Mouse (Mus musculus) stomach, embryonic 16.5 days (tissue): ENCODE data around the gene Soga1. TPM values are rescaled to one million over a fixed set of nuclear protein-coding genes. Genes with fewer than 3 reads are reported as not detected.

Experiments
- ATAC-seq: fragments of 200-750 bp; cut with Nextera tagmentation; 2 replicates; pipeline ENCODE4 v1.8.0; 2017; ENCODE audit warnings: moderate number of reproducible peaks, moderate TSS enrichment; ENCODE audit not compliant: insufficient read depth, low FRiP score
- H3K27ac ChIP-seq: fragments of 300-500 bp; sonication (generic); 2 replicates; pipeline ENCODE4 v1.5.1; 2014; ENCODE audit warnings: low read length
- H3K27me3 ChIP-seq: fragments of 300-500 bp; sonication (generic); 2 replicates; pipeline ENCODE4 v1.6.1; 2014; ENCODE audit warnings: low read length, control low read depth, mixed read lengths; ENCODE audit not compliant: control insufficient read depth, insufficient read depth
- H3K36me3 ChIP-seq: fragments of 300-500 bp; sonication (generic); 2 replicates; pipeline ENCODE4 v1.6.1; 2014; ENCODE audit warnings: low read length; ENCODE audit not compliant: control insufficient read depth, insufficient read depth
- H3K4me1 ChIP-seq: fragments of 300-500 bp; sonication (generic); 2 replicates; pipeline ENCODE4 v1.6.1; 2014; ENCODE audit warnings: low read length, control low read depth, mixed read lengths; ENCODE audit not compliant: control insufficient read depth, insufficient read depth
- H3K4me2 ChIP-seq: fragments of 300-500 bp; sonication (generic); 2 replicates; pipeline ENCODE4 v1.6.1; 2014; ENCODE audit warnings: low read depth, low read length, mixed read lengths
- H3K4me3 ChIP-seq: fragments of 300-500 bp; sonication (generic); replicated peaks from 2 replicates; pipeline ENCODE4 v1.5.1; 2014; ENCODE audit warnings: mild to moderate bottlenecking, low read length
- H3K9ac ChIP-seq: fragments of 300-500 bp; sonication (generic); 2 replicates; pipeline ENCODE4 v1.6.1; 2014; ENCODE audit warnings: low read length
- H3K9me3 ChIP-seq: fragments of 300-500 bp; sonication (generic); replicated peaks from 2 replicates; pipeline ENCODE4 v1.6.1; 2016; ENCODE audit warnings: low read length, control low read depth; ENCODE audit not compliant: control insufficient read depth
- WGBS: fragments of 180-500 bp; shearing (Covaris S2); extraction: QIAGEN DNeasy Blood & Tissue Kit; methylation state at CpG from one replicate; pipeline ENCODE4 v1.1.7; 2014; 5-methylcytosine and 5-hydroxymethylcytosine counted together
- polyA plus RNA-seq: library from polyadenylated mRNA; unstranded; fragments of >200 nt; fragmentation: Nextera tagmentation; extraction: Ambion mirVana; gene quantifications from 2 replicates; pipeline ENCODE4 v1.2.1, GENCODE M21; 2015

Gene Soga1
- polyA plus RNA-seq, 1 experiment from 2014 or later = 2.1 TPM

DNA sequence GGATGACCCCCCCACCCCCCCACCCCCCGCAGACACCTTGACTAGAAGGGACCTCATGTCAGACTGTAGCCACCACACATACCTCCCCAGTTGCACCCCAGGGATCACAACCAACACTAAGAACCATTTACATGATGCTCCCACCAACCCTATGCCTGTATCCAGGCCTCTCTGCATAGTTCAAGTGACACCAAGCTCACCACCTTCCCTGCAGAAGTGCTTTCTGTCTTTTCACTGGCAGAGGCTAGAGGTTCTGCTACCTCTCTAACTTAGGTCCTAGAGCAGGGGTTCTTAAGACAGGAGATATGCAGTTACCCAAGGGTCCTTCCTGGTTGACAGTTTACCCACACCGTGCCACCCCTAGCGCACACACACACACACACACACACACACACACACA lies 3.8 kb downstream of the Soga1 start:
- no peaks in the 10 kb centered on the region for H3K27me3 ChIP-seq
- ATAC-seq = no peak
- H3K4me1 ChIP-seq = peaks cover 73% of the 10 kb centered on the region
- no peaks in the 10 kb centered on the region for H3K9me3 ChIP-seq
- no peak overlapping the region for H3K9ac ChIP-seq
- H3K4me3 ChIP-seq = 0 out of 2 replicates have a peak overlapping the region, but pooled peaks have one; percentile 9
- peak overlapping the region; percentile 74 for H3K4me2 ChIP-seq
- peak overlapping the region; percentile 43; the same call in 1 of the 2 replicates for H3K27ac ChIP-seq
- H3K36me3 ChIP-seq = no peaks in the 10 kb centered on the region
- WGBS = 74% methylated on average over 3 of the region's 3 CpGs

DNA sequence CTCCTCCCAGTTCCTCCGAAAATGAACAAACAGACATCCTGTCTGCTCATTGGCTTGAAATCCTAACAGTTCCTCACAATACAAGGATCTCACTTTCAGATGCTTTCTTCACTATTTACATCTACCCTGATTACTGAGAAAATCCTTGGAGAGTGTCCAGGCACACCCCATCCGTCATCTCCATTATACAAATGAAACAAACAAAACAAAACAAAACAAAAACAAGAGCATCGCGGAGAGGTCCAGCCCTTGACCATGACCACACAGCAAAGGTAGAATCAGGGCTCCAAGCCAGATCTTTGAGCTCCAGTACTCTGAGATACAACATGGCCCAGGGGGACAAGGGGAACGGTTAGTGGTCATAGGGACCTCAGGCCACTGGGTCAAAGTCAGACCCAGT lies 4.3 kb downstream of the Soga1 start:
- Histone ChIP-seq H3K27ac (peak overlapping the region; percentile 43), H3K27me3 (no peaks in the 10 kb centered on the region), H3K4me3 (no peak overlapping the region), H3K9me3 (no peaks in the 10 kb centered on the region), H3K4me2 (peak overlapping the region; percentile 74), H3K36me3 (no peaks in the 10 kb centered on the region), H3K9ac (no peak overlapping the region; the same call in 1 of the 2 replicates), H3K4me1 (peaks cover 78% of the 10 kb centered on the region)
- ATAC-seq = no peak
- WGBS = 55% methylated on average over 5 of the region's 5 CpGs

DNA sequence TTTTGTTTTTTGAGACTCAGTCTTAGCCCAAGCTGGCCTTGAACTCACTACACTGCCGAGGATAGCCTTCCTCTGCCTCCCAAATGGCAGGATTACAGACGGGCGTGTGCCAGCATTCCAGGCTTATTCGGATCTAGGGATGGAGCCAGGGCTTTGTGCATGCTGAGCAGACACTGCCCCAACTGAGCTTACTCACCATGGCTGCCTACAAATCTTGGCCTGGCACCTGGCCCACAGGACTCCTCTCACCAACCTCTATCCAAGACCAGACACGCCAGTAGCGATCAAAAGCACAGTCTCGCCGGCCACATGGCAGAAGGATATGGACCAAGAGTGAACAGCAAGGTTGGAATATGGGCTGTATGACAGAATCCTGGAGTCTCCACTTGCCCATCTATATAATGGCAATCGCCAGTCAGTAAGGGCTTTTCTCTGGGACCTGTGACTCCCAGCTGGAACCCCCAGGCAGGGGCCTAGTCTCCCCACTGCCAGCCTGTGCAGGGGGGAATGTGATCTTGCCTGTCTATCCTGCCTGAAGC lies 4.8 kb downstream of the Soga1 start:
- H3K4me2 ChIP-seq = peak overlapping the region; percentile 74; the same call in 1 of the 2 replicates
- 64% methylated on average over 9 of the region's 9 CpGs for WGBS
- H3K4me1 ChIP-seq = peaks cover 83% of the 10 kb centered on the region

DNA sequence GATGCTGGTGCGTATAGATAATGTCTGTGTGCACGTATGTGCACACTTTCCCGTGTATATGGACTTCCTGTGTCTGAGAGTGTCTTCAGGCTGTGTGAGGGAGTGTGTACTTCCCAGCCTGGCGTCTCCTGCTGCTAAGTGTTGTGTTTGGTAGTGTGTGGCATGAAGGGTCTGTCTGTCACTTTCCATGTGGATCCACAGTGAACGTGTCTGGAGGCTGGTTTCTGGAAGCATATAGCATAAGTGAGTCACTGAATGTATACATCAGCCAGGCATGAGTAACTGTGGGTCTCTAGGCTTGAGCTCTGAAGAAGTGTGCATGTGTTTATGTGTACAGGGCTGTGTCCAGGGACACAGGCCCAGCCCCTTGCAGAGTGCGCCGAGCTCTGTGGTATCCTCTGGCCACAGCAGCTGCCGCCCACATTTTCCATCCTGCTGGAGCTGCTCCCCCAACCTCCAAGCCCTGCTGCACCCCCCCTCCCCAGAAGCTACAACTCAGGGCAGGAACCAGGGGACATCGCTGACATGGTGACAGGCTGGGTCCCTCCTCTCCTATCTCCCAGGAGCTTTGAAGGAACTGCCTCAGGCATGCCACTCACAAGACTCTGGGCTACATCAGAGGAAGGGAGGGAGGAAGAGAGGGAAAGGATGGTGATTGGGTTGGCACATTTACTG lies 5.5 kb downstream of the Soga1 start:
- Histone ChIP-seq H3K4me1 (peaks cover 90% of the 10 kb centered on the region), H3K36me3 (no peaks in the 10 kb centered on the region), H3K4me3 (no peak overlapping the region), H3K27ac (peak overlapping the region; percentile 28), H3K9ac (peak overlapping the region; percentile 51; the same call in 1 of the 2 replicates), H3K9me3 (no peaks in the 10 kb centered on the region), H3K27me3 (no peaks in the 10 kb centered on the region), H3K4me2 (no peak overlapping the region)
- ATAC-seq = no peak
- 49% methylated on average over 9 of the region's 9 CpGs for WGBS

More for the DNA sequence above, 4.8 kb downstream of the Soga1 start:
- H3K9me3 ChIP-seq = no peaks in the 10 kb centered on the region
- no peak overlapping the region for H3K4me3 ChIP-seq
- no peaks in the 10 kb centered on the region for H3K27me3 ChIP-seq
- peak overlapping the region; percentile 28 for H3K27ac ChIP-seq
- no peak overlapping the region; the same call in 1 of the 2 replicates for H3K9ac ChIP-seq
- H3K36me3 ChIP-seq = no peaks in the 10 kb centered on the region
- no peak for ATAC-seq

DNA sequence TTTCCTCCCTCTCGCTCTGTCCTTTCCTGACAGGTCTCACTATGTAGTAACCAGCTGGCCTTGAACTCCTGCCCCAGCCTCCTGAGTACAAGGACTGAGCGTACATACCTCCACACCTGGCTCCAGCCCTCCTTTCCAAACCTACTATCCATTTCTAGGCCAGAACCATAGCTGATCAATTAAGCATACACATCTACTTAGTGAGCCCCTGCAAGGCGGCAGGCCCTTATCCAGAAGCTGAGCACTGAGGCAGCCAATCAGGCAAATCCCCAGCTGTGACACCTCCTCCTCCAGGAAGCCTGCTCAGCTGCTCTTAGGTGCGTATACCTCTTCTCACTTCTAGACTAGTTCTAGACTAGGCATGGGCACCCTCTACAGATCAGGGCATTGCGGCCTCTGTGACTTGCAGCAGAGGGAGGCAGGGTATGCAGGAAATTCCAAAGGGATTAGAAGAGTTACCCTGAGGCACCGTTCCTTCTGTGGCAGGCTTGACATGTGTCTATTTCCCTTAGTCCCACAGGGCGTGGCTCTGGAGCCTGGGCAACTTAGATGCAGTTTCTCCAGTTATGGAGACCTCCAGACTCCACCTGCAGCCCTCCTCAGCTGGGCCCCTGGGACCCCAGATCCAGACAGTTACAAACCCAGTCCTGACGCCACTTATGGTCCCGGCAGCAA lies 6.6 kb downstream of the Soga1 start:
- no peak overlapping the region for H3K4me2 ChIP-seq
- ATAC-seq = no peak
- H3K27me3 ChIP-seq = no peaks in the 10 kb centered on the region
- H3K9me3 ChIP-seq = no peaks in the 10 kb centered on the region
- H3K27ac ChIP-seq = peak overlapping the region; percentile 58; the same call in 1 of the 2 replicates
- peaks cover 91% of the 10 kb centered on the region for H3K4me1 ChIP-seq
- no peak overlapping the region for H3K4me3 ChIP-seq
- peak overlapping the region; percentile 12; the same call in 1 of the 2 replicates for H3K9ac ChIP-seq
- 64% methylated on average over 9 of the region's 9 CpGs for WGBS
- no peaks in the 10 kb centered on the region for H3K36me3 ChIP-seq

DNA sequence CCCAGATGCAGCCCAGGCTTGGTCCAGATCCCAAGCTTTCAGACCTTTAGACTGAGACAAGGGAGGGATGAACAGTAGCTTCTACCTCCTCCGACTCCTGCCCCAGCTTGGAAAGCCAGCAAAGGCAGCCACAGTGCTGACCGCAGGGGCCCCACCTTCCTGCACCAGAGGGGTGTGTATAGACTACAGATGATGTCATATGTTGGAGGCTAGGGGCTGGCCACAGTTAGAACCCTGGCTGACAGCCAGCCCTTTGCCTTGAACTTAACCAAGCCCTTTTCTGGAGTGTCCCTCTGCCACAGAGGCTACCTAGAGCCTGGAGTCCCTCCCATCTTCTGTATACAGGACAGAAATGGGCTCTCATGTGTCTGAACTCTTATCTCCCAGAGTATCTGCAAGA lies 7.5 kb downstream of the Soga1 start:
- peak overlapping the region; percentile 53 for H3K9ac ChIP-seq
- no peaks in the 10 kb centered on the region for H3K27me3 ChIP-seq
- peak overlapping the region; percentile 86 for H3K27ac ChIP-seq
- no peaks in the 10 kb centered on the region for H3K36me3 ChIP-seq
- peak; percentile 71 for ATAC-seq
- H3K4me2 ChIP-seq = peak overlapping the region; percentile 30; the same call in 1 of the 2 replicates
- H3K4me3 ChIP-seq = no peak overlapping the region
- 10% methylated on average over 2 of the region's 2 CpGs for WGBS
- H3K9me3 ChIP-seq = no peaks in the 10 kb centered on the region
- peaks cover 89% of the 10 kb centered on the region for H3K4me1 ChIP-seq

DNA sequence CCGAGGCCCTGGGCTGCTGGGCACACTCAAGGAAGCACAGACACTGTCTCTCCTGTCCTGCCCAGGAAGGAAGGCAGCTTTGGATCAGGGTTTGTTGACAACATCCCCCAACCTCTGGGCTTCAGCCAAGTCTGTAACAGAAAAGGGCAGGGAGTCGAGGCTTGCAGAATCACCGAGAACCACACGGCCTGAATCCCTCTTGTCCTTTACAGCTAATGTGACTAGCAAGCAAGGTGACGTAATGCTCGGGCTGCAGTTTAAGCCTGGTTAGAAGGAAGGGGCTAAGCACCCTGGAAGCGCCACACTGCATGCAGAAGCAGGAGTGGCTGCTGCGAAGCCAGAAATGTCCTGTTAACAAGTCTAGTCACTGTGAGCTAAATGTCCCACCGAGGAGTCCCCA lies 8.7 kb downstream of the Soga1 start:
- peak; percentile 15; the same call in 1 of the 2 replicates for ATAC-seq

DNA sequence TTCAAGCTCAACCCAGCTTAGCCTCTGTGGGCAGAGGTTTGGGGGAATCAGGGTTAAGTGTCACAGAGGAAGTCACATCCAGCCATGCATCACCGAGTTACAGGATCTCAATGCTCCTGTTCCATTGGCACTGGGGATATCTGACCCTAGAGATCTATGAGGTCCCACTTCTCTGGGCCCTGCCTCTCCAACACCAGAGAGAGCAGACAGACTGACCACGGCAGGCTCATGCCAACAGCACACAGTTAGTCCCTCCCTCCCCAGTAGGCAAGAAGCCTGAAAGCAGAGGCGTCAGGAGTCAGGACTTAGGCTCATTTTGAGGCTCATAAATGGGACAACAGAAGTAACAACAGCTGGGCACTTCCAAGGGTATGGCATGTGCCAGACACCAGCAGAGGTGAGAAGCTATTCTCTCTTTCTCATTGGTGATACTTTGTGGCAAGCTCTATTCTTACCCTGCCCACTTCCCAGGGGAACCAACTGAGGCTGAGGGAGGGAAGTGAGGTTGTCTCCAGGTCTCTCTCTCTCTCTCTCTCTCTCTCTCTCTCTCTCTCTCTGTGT lies 9.2 kb downstream of the Soga1 start:
- 34% methylated on average over 3 of the region's 3 CpGs for WGBS
- Histone ChIP-seq H3K4me1 (peaks cover 86% of the 10 kb centered on the region), H3K27ac (peak overlapping the region; percentile 86), H3K27me3 (no peaks in the 10 kb centered on the region), H3K9me3 (no peaks in the 10 kb centered on the region), H3K9ac (peak overlapping the region; percentile 61), H3K36me3 (no peaks in the 10 kb centered on the region), H3K4me2 (peak overlapping the region; percentile 36; the same call in 1 of the 2 replicates), H3K4me3 (no peak overlapping the region)
- no peak for ATAC-seq

More for the DNA sequence above, 8.7 kb downstream of the Soga1 start:
- Histone ChIP-seq H3K27ac (peak overlapping the region; percentile 86), H3K4me3 (0 out of 2 replicates have a peak overlapping the region, but pooled peaks have one; percentile 2), H3K9me3 (no peaks in the 10 kb centered on the region), H3K4me2 (peak overlapping the region; percentile 27; the same call in 1 of the 2 replicates), H3K4me1 (peaks cover 86% of the 10 kb centered on the region), H3K36me3 (no peaks in the 10 kb centered on the region), H3K9ac (peak overlapping the region; percentile 61), H3K27me3 (no peaks in the 10 kb centered on the region)
- 22% methylated on average over 9 of the region's 9 CpGs for WGBS
